Mouse (Mus musculus) small intestine, adult 2 months (tissue): ENCODE results near the gene Gm11541.

Source experiments
- CTCF ChIP-seq: fragments of 200-500 bp; IDR thresholded peaks from 2 replicates; pipeline ENCODE4 v1.5.1; 2012; ENCODE audit warnings: low read depth, mild to moderate bottlenecking, control low read depth, inconsistent platforms, low read length, moderate library complexity, mixed read lengths; ENCODE audit not compliant: insufficient replicate concordance, insufficient read length; ENCODE audit errors: extremely low read depth
- POLR2A ChIP-seq: fragments of 200-500 bp; IDR thresholded peaks from 2 replicates; pipeline ENCODE4 v1.6.1; 2012; ENCODE audit warnings: low read depth, mild to moderate bottlenecking, control low read depth, inconsistent platforms, low read length, moderate library complexity

GRCm38 (mm10) chr11:94675446-94675845 is 28.9 kb downstream of the Gm11541 start:
- no peak for TF ChIP-seq CTCF
- TF ChIP-seq POLR2A = no peak
